Mouse (Mus musculus): ENCODE measurements around the gene Atpaf1. TPM values are rescaled to one million over a fixed set of nuclear protein-coding genes. Genes with fewer than 3 reads are reported as not detected.
A peak's percentile ranks its signal among the peaks of the same experiment; 100 is the strongest.

Atpaf1 gene
- 35.2 and 35.7 TPM in 2 replicates for polyA plus RNA-seq (2011; ENCODE audit: insufficient read depth, insufficient read length, low read depth, missing spikeins)

DNA sequence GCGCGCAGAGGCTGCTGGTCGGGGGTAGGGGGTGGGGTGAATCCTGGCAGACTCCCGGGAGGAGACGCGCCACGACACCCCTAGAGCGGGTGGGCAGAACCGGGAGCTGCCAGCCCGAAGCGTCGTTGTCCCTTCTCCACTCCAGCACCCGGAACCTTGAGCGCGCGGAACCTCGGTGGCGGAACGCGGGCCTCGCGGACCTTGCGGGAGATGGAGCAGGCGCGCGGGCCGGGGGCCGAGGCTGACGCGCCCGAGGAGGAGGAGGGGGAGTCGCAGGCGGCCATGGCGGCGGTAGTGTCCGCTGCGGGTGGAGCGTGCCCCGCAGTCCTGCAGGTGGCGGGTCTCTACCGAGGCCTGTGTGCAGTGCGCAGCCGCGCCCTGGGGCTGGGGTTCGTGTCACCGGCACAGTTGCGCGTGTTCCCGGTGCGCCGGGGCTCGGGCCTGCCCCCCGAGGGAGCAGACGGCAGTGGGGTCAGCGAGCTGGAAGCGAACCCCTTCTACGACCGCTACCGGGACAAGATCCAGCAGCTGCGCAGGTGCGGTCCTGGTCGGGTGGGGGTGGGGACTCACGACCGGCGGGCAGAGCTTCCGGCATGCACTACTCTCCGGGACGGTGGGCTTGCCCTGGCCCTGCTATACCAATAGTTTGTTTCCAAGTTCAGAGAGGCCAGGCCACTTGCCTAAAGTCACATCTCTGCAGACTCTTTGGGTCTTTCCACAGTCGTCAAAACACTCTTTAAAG lies at the start of gene Atpaf1:
Gene Atpaf1 (plus strand): TSS at position 44 of the 742 bp plus-strand sequence.
- peaks cover 17% of the 10 kb centered on the region for H3K36me3 ChIP-seq (ENCODE audit: control insufficient read depth, insufficient read depth, low read length, poor library complexity, severe bottlenecking)
- H3K27ac ChIP-seq (ENCODE audit: insufficient read depth, low read length) = peak within 1 kb of the TSS; percentile 81

DNA sequence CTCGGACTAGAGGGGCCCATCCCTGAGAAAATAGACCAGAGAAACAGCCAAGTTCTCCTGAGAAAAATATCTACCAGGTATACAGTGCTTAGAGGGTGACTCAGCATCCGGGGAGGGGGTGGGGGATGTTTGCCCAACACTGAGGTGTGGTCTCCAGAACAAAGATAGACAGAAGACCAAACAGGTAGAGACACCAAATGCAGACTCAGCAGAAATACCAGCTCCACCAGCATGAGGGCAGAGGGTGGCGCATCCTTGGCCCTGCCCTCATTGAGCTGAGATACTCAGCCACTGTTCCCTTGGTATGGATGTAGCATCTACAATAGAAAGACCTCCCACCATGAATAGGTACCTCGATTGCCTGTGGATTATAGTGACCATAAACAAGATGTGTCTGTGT lies 49.7 kb upstream of the Atpaf1 start:
- no peaks in the 10 kb centered on the region for H3K27me3 ChIP-seq (ENCODE audit: control insufficient read depth, insufficient read depth, low read length, poor library complexity, severe bottlenecking)
- no peaks in the 10 kb centered on the region for H3K36me3 ChIP-seq (ENCODE audit: control insufficient read depth, insufficient read depth, low read length, poor library complexity, severe bottlenecking)
- no peak overlapping the region for H3K27ac ChIP-seq (ENCODE audit: insufficient read depth, low read length)
- TF ChIP-seq EP300 (IDR thresholded peaks at IDR 0.05; ENCODE audit: insufficient read depth, low read depth, low read length) (no peak), POLR2A (IDR thresholded peaks at IDR 0.05; ENCODE audit: insufficient read depth, low read length) (no peak), CTCF (IDR thresholded peaks at IDR 0.05; ENCODE audit: low read depth, low read length) (no peak)
- peaks cover 3% of the 10 kb centered on the region for H3K4me1 ChIP-seq (ENCODE audit: control insufficient read depth, insufficient read depth, low read length)
- no peak overlapping the region for H3K4me3 ChIP-seq (ENCODE audit: low read depth, low read length)
- H3K9ac ChIP-seq (ENCODE audit: low read depth, poor library complexity, severe bottlenecking) = no peak overlapping the region
- no peaks in the 10 kb centered on the region for H3K9me3 ChIP-seq (replicated peaks; ENCODE audit: control insufficient read depth, insufficient read depth, low read length, poor library complexity, severe bottlenecking)

More for the DNA sequence above, at the start of gene Atpaf1:
- Histone ChIP-seq H3K9me3 (replicated peaks; ENCODE audit: control insufficient read depth, insufficient read depth, low read length, poor library complexity, severe bottlenecking) (no peaks in the 10 kb centered on the region), H3K4me3 (ENCODE audit: low read depth, low read length) (peak within 1 kb of the TSS; percentile 70), H3K9ac (ENCODE audit: low read depth, poor library complexity, severe bottlenecking) (peak within 1 kb of the TSS; percentile 57), H3K27me3 (ENCODE audit: control insufficient read depth, insufficient read depth, low read length, poor library complexity, severe bottlenecking) (no peaks in the 10 kb centered on the region), H3K4me1 (ENCODE audit: control insufficient read depth, insufficient read depth, low read length) (peaks cover 2% of the 10 kb centered on the region)
- TF ChIP-seq EP300 (IDR thresholded peaks at IDR 0.05; ENCODE audit: insufficient read depth, low read depth, low read length) (0 out of 2 replicates have a peak, but pooled peaks have one; percentile 20), CTCF (IDR thresholded peaks at IDR 0.05; ENCODE audit: low read depth, low read length) (no peak)

DNA sequence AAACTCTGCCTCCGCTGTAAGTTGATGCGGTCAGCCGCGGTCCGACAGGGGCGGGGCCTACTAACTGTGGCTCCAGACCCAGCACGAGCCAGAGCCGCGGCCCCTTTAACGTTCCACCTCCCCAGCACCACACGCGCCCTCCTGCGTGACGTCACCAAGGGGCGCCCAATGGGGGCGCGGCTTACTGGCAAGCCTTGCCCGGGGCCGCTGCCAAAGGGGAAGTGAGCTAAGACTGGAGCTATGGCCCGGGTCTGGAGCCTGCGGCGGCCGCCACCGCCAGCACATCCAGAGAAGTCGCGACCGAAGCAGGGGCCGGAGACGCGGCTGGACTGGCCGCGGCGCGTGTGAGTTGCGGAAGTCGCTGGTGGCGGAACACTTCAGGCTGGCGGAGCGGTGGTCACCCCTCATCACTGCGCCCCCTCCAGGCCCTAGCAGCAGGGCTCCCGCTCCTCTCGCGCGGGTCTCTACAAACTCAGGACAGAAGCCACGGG lies 47.0 kb upstream of the Atpaf1 start, which contains the start of gene Efcab14:
Gene Efcab14 (plus strand): TSS at position 194 of the 491 bp plus-strand sequence.
- H3K4me3 ChIP-seq (ENCODE audit: low read depth, low read length) = peak within 1 kb of the TSS; percentile 86
- H3K27me3 ChIP-seq (ENCODE audit: control insufficient read depth, insufficient read depth, low read length, poor library complexity, severe bottlenecking) = no peaks in the 10 kb centered on the region
- peaks cover 3% of the 10 kb centered on the region for H3K4me1 ChIP-seq (ENCODE audit: control insufficient read depth, insufficient read depth, low read length)
- no peak within 1 kb of the TSS for H3K27ac ChIP-seq (ENCODE audit: insufficient read depth, low read length)
- peak within 1 kb of the TSS; percentile 79 for H3K9ac ChIP-seq (ENCODE audit: low read depth, poor library complexity, severe bottlenecking)
- peaks cover 12% of the 10 kb centered on the region for H3K36me3 ChIP-seq (ENCODE audit: control insufficient read depth, insufficient read depth, low read length, poor library complexity, severe bottlenecking)
- TF ChIP-seq EP300 (IDR thresholded peaks at IDR 0.05; ENCODE audit: insufficient read depth, low read depth, low read length) = 0 out of 2 replicates have a peak, but pooled peaks have one; percentile 28
- TF ChIP-seq CTCF (IDR thresholded peaks at IDR 0.05; ENCODE audit: low read depth, low read length) = peak; percentile 49
- TF ChIP-seq POLR2A (IDR thresholded peaks at IDR 0.05; ENCODE audit: insufficient read depth, low read length) = no peak
- no peaks in the 10 kb centered on the region for H3K9me3 ChIP-seq (replicated peaks; ENCODE audit: control insufficient read depth, insufficient read depth, low read length, poor library complexity, severe bottlenecking)

DNA sequence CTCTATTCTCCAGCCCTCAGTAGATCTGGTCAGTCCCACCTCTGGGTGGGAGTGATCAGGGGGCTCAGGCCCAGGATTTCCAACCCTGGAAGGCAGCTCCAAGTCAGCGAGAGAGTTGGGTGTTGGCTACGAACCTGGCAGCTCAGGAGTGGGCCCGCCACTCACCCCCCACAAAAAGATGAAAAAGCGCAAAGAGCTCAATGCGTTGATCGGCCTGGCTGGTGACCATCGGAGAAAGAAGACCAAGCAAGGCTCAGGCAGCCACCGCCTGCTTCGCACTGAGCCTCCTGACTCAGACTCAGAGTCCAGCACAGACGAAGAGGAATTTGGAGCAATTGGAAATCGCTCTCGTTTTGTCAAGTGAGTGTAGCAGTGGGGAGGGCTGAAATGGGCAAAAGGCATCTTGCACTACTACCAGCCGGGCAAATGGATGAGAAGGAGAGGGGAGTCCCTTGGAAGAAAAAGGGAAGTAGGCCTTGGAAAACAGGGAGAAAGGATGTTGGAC lies 46.1 kb upstream of the Atpaf1 start:
- H3K9ac ChIP-seq (ENCODE audit: low read depth, poor library complexity, severe bottlenecking) = peak overlapping the region; percentile 79
- no peak overlapping the region for H3K27ac ChIP-seq (ENCODE audit: insufficient read depth, low read length)
- H3K4me3 ChIP-seq (ENCODE audit: low read depth, low read length) = peak overlapping the region; percentile 45
- no peaks in the 10 kb centered on the region for H3K9me3 ChIP-seq (replicated peaks; ENCODE audit: control insufficient read depth, insufficient read depth, low read length, poor library complexity, severe bottlenecking)
- H3K36me3 ChIP-seq (ENCODE audit: control insufficient read depth, insufficient read depth, low read length, poor library complexity, severe bottlenecking) = peaks cover 12% of the 10 kb centered on the region
- no peak for TF ChIP-seq EP300 (IDR thresholded peaks at IDR 0.05; ENCODE audit: insufficient read depth, low read depth, low read length)
- no peak for TF ChIP-seq CTCF (IDR thresholded peaks at IDR 0.05; ENCODE audit: low read depth, low read length)
- TF ChIP-seq POLR2A (IDR thresholded peaks at IDR 0.05; ENCODE audit: insufficient read depth, low read length) = no peak
- no peaks in the 10 kb centered on the region for H3K27me3 ChIP-seq (ENCODE audit: control insufficient read depth, insufficient read depth, low read length, poor library complexity, severe bottlenecking)
- H3K4me1 ChIP-seq (ENCODE audit: control insufficient read depth, insufficient read depth, low read length) = peaks cover 3% of the 10 kb centered on the region

DNA sequence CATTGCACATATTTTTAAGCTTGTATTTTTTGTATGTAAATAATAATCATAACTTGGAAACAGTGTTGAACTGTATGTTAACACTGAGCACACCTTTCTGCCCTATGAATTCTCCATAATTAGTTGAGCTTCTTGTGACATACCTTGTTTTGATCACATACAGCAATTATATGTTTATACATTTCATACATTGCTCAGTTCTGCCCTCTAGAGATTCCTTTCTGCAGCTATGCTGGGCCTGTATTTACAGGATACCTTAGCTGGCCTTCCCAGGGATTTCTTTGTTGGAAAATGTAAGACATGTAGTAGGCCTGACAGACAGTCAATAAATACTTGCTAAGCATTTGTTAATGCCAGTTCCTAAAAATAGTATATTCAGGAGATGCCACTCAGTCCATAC lies 42.0 kb upstream of the Atpaf1 start:
- no peaks in the 10 kb centered on the region for H3K27me3 ChIP-seq (ENCODE audit: control insufficient read depth, insufficient read depth, low read length, poor library complexity, severe bottlenecking)
- H3K27ac ChIP-seq (ENCODE audit: insufficient read depth, low read length) = no peak overlapping the region
- peaks cover 14% of the 10 kb centered on the region for H3K36me3 ChIP-seq (ENCODE audit: control insufficient read depth, insufficient read depth, low read length, poor library complexity, severe bottlenecking)
- H3K4me1 ChIP-seq (ENCODE audit: control insufficient read depth, insufficient read depth, low read length) = peaks cover 3% of the 10 kb centered on the region
- H3K4me3 ChIP-seq (ENCODE audit: low read depth, low read length) = no peak overlapping the region
- no peaks in the 10 kb centered on the region for H3K9me3 ChIP-seq (replicated peaks; ENCODE audit: control insufficient read depth, insufficient read depth, low read length, poor library complexity, severe bottlenecking)
- no peak overlapping the region for H3K9ac ChIP-seq (ENCODE audit: low read depth, poor library complexity, severe bottlenecking)
- TF ChIP-seq CTCF (IDR thresholded peaks at IDR 0.05; ENCODE audit: low read depth, low read length) (no peak), POLR2A (IDR thresholded peaks at IDR 0.05; ENCODE audit: insufficient read depth, low read length) (no peak), EP300 (IDR thresholded peaks at IDR 0.05; ENCODE audit: insufficient read depth, low read depth, low read length) (no peak)

DNA sequence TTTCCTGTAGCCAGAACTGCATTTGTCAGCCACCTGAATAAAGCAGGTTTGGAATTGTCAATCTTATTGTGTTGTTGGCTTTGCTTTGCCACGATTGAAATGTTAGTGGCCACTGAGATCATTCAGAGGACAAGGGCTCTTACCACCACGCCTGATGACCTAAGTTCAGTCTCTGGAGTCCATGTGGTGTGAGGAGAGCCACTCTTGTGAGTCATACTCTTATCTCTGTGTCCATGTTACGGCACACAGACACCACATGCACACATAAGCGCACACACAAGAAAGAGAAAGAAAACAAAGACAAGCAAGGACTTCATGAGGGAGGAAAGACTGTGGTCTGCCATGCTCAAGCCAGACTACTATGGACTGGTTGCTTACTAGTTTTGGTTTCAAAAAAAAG lies 41.5 kb upstream of the Atpaf1 start:
- Histone ChIP-seq H3K27me3 (ENCODE audit: control insufficient read depth, insufficient read depth, low read length, poor library complexity, severe bottlenecking) (no peaks in the 10 kb centered on the region), H3K9ac (ENCODE audit: low read depth, poor library complexity, severe bottlenecking) (no peak overlapping the region), H3K4me3 (ENCODE audit: low read depth, low read length) (no peak overlapping the region), H3K4me1 (ENCODE audit: control insufficient read depth, insufficient read depth, low read length) (peaks cover 3% of the 10 kb centered on the region), H3K36me3 (ENCODE audit: control insufficient read depth, insufficient read depth, low read length, poor library complexity, severe bottlenecking) (peaks cover 16% of the 10 kb centered on the region), H3K27ac (ENCODE audit: insufficient read depth, low read length) (no peak overlapping the region), H3K9me3 (replicated peaks; ENCODE audit: control insufficient read depth, insufficient read depth, low read length, poor library complexity, severe bottlenecking) (no peaks in the 10 kb centered on the region)
- TF ChIP-seq POLR2A (IDR thresholded peaks at IDR 0.05; ENCODE audit: insufficient read depth, low read length) = no peak
- no peak for TF ChIP-seq CTCF (IDR thresholded peaks at IDR 0.05; ENCODE audit: low read depth, low read length)

Data from ES-Bruce4 (cell line).